Comparison of ENCODE assay signal across 13 mouse cellular contexts in genomic region chr5:131601934-131602692, GRCm38 (mm10).
DNase-seq lines count a peak whose midpoint lies in the region; ATAC-seq and TF ChIP-seq lines count a peak whose summit lies in the region.
"Had no signal": no experiment of that assay in that cellular context is flagged by ENCODE, and none has a peak within 500 bp of the region (broad histone marks: within the 10 kb centered on the region; RNA-seq: fewer than 3 reads in every experiment).

No protein-coding gene starts in this region.

- H3K36me3 ChIP-seq in hindbrain, embryonic 12.5 days: no peaks in the 10 kb centered on the region
- H3K36me3 ChIP-seq in midbrain, embryonic 16.5 days (ENCODE audit: control insufficient read depth, insufficient read depth, low read length): no peaks in the 10 kb centered on the region

- peak overlapping the region; percentile 11; the same call in 1 of the 2 replicates for H3K4me2 ChIP-seq in hindbrain, embryonic 12.5 days (replicated peaks)
- H3K4me2 ChIP-seq in midbrain, embryonic 16.5 days (ENCODE audit: low read length): no peak overlapping the region
- H3K4me2 ChIP-seq: lung, embryonic 14.5 days had no signal

- no peak for TF ChIP-seq POLR2A in brain, embryonic 14.5 days (IDR thresholded peaks at IDR 0.05; ENCODE audit: borderline replicate concordance, extremely low read depth, insufficient read depth, insufficient read length, poor library complexity, severe bottlenecking)

- ATAC-seq in hindbrain, embryonic 12.5 days (ENCODE audit: low FRiP score): peak; percentile 84
- ATAC-seq in midbrain, embryonic 16.5 days: no peak; the same call in 1 of the 2 replicates
- no peak for ATAC-seq in cerebellum, adult (ENCODE audit: insufficient number of reproducible peaks, low FRiP score, low TSS enrichment)
- ATAC-seq: CD4-positive, CD25-positive, alpha-beta regulatory T cell, adult 4 months had no signal

- peak overlapping the region; percentile 77 for H3K27ac ChIP-seq in hindbrain, embryonic 12.5 days
- H3K27ac ChIP-seq in midbrain, embryonic 16.5 days (ENCODE audit: low read length): peak overlapping the region; percentile 65; the same call in 1 of the 2 replicates

- H3K4me3 ChIP-seq in hindbrain, embryonic 12.5 days: no peak overlapping the region
- H3K4me3 ChIP-seq in midbrain, embryonic 16.5 days (ENCODE audit: low read depth, low read length): no peak overlapping the region

- H3K4me1 ChIP-seq in hindbrain, embryonic 12.5 days: peaks cover 51% of the 10 kb centered on the region
- H3K4me1 ChIP-seq in midbrain, embryonic 16.5 days (ENCODE audit: control insufficient read depth, insufficient read depth, low read length): peaks cover 38% of the 10 kb centered on the region

- 16% methylated on average over 7 of the region's 7 CpGs for WGBS in hindbrain, embryonic 12.5 days
- WGBS in midbrain, embryonic 16.5 days: 14% methylated on average over 7 of the region's 7 CpGs

- DNase-seq in brain, embryonic 14.5 days (ENCODE audit: low read depth): peak; percentile 95
- peak; percentile 33 for DNase-seq in embryo, embryonic 9.5 days (ENCODE audit: extremely low spot score)
- DNase-seq in heart, postnatal 4 days: no peak
- no peak for DNase-seq in urinary bladder, postnatal 4 days (ENCODE audit: low spot score in 2 of 2)
- DNase-seq: cerebellum, postnatal 10 days; heart, postnatal 36 days; kidney, postnatal 14 days; liver; lung, embryonic 14.5 days had no signal

- TF ChIP-seq CTCF in brain, embryonic 14.5 days (IDR thresholded peaks at IDR 0.05; ENCODE audit: borderline replicate concordance, extremely low read depth, insufficient read depth, insufficient read length): no peak

- H3K27me3 ChIP-seq in hindbrain, embryonic 12.5 days: peaks cover 23% of the 10 kb centered on the region
- H3K27me3 ChIP-seq in midbrain, embryonic 16.5 days (ENCODE audit: control insufficient read depth, insufficient read depth, low read depth, low read length): no peaks in the 10 kb centered on the region

- H3K9ac ChIP-seq in hindbrain, embryonic 12.5 days: no peak overlapping the region
- no peak overlapping the region for H3K9ac ChIP-seq in midbrain, embryonic 16.5 days (ENCODE audit: low read depth, low read length)
- H3K9ac ChIP-seq: lung, embryonic 14.5 days had no signal

- H3K9me3 ChIP-seq in hindbrain, embryonic 12.5 days (replicated peaks): no peaks in the 10 kb centered on the region
- H3K9me3 ChIP-seq in midbrain, embryonic 16.5 days (replicated peaks; ENCODE audit: control insufficient read depth, low read length, poor library complexity, severe bottlenecking): no peaks in the 10 kb centered on the region

Comparison
In these comparisons a context has a peak if more than half of its experiments do, and no peak if none do; other contexts are left out.
1. DNase-seq: peak in brain, embryonic 14.5 days (single experiment) and embryo, embryonic 9.5 days (single experiment); none in heart, postnatal 4 days (single experiment) and urinary bladder, postnatal 4 days (0 of 2).